Mouse (Mus musculus) megakaryocyte progenitor cell, adult 5-6 weeks (primary cell): Measurements from ENCODE around the gene Wdr70. TPM values are rescaled to one million over a fixed set of nuclear protein-coding genes. Genes with fewer than 3 reads are reported as not detected.
A peak's percentile ranks its signal among the peaks of the same experiment; 100 is the strongest.
"Not testable (repeated sequence)": the region's sequence is repeated elsewhere in the genome, so short reads cannot be mapped to it uniquely, and the experiment has no call there.

Source experiments
- ATAC-seq: replicated peaks from 2 replicates; pipeline ENCODE4 v1.8.0; 2016; ENCODE audit warnings: mild to moderate bottlenecking, moderate TSS enrichment, inconsistent platforms; ENCODE audit not compliant: poor library complexity
- total RNA-seq, 2 experiments: library from RNA; stranded (forward) in 1 of 2; stranded (reverse) in 1 of 2; fragments of 157-497, 149-512 nt in 1 of 2; fragments of 200-1000 nt in 1 of 2; gene quantifications; 2 replicates each; pipeline versions ENCODE4 v1.2.3 to v1.2.4; 2015 to 2017

Gene Wdr70
- total RNA-seq (2015) = 44.7 and 49.8 TPM in 2 replicates
- 40.1 and 45.4 TPM in 2 replicates for total RNA-seq (2017)

DNA sequence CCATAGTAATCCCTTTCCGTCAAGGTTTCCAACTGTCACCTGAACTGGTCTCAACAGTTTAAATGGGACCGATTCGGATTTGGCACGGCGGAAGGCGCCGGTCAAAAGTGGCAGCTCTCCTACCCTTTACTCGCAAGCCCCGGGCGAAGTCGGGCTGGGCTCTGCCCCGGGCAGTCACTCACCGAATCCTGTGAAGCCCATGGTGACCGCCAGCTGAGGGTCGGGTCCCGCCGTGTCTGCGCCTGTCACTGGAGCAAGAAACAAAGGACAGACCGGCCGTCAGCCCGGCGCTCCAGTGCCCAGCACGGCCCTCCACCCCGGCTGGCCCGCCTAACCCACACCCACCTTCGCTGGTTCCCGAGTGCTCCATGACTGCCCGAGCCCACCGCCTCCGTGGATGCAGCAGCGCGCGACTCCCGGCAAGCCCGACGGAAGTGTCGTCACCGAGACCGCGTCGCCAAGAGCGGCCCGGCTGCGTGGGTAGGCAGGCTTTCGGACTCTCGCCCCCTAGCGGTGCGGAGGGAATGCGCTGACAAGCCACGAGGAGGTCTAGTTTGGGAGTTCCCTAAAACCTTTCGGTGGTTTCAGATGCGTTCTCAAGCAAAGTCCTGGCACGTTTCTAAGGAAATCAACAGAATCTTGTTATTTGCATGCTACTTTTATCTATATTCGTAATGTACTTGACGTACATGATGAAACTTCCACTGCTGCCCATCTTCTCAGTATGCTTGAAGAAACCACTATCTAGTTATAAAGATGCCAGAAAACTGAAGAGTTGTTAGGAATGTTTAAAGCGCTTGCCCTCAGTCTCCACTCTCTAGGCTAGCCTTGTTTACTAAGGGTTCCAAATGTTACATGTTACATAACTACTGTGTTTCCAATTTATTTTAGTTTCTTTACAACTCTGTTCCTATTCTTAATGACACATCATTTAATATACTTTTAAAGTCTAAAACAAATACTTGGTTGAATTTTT lies at the start of gene Wdr70:
Wdr70 (minus strand) TSS at position 436 of the 976 bp plus-strand sequence.
- ATAC-seq = peak; percentile 98

DNA sequence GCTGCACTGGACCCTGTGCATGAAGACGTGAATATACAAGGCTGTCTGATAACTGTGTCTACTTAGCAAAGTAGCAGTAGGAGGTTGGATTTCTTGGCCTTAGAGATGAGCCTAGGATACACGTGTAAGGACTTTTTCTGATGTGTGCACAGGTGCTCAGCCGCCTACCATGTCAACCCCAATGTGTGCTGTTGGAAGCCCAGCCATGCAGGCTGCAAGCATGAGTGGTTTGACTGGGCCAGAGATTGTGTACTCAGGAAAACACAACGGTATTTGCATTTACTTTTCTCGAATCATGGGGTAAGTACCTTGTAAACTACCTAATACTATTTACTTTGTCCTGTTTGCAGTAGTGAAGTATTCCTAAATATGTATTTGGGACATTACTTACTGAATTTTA lies 36.6 kb upstream of the Wdr70 start:
- no peak for ATAC-seq

GRCm38 (mm10) chr15:8131761-8132160 lies 32.8 kb upstream of the Wdr70 start:
- 0 out of 2 replicates have a peak, but pooled peaks have one; percentile 48 for ATAC-seq

DNA sequence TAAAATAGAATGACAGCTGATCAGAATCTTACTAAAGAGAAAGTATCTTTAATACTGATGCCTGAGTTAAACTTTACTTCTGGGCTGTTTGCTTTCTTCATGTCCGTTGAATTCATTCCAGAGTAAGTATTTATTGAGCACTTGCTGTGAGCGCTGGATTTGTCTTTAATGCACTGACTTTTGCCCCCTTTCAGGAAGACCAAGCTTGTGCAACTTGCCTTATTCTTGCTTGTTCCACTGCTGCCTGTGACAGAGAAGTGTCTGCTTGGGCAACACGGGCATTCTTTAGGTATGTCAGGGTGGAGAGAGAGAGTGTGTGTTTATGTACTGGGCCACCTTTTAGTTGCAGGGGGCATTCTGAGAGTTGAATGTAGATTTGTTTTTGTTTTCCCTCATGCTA lies 32.3 kb upstream of the Wdr70 start:
- ATAC-seq = no peak

DNA sequence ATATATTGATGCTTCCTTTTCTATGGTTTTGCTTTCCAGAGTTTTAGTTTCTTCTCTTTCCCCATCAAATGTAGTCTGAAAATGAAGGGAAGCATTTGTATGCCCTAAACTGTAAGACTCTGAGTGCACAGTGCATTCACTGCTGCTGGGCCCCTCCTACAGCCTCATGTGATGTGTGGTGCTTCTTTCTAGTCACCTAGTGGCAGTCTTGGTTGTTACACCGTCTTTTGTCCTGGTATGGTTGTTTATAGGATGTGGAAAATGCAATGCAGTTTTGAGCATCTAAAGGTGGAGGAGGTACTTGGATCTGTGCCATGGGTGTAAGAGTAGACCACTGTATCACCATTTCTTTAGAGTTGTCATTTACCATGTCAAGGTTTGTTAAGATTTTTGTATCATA lies 30.3 kb upstream of the Wdr70 start:
- peak; percentile 69 for ATAC-seq

DNA sequence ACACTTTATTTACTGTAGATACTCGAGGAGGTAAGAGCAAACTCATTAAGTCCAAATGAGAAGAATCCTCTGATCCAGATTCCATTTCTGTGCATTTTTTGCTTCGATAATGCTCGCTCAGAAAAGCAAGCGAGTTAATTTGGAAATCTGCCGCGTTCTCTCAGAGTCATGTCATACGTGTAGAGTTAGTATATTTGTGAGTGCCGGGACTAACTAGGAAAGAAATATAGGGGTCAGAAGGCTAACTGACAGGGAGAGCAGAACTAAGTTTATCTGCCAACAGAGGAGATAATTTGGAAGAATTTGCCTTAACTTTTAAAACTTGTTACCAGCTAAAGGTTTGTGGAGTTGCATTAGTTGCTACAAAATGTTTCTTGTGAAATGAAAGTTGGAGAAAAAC lies 10.8 kb upstream of the Wdr70 start:
- no peak for ATAC-seq

DNA sequence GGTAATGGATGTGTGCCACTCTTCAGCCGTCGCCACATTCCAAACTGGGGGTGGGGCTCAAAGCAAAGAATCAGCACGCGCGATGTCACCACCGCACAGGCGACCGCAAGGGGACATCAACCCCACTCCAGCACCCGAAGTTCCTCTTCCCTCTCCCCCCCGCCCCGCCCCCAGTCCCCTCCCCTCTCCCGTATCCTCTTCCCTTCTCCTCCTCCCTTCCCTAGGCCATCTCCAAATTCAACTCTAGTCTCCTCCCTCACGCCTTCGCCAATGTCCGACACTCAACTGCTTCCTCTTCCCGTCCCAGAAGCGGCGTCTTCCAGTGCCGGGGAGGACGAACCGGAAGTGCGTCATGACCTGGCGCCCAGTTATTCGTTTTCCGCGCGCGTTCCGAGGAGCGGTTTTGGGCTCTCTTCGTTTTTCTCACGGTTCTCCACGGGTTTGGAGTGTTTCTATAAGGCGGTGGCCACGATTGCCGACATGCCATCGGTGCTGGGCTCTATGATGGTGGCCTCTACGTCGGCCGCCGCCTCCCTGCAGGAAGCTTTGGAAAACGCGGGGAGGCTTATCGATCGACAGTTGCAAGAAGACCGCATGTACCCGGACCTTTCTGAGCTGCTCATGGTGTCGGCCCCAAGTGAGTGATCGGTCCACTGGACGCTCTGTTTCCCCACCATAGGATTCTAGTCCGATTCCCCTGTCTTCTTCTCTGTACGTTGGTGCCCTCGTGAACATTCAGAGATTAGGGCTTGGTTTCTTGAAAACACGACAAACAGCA lies 10.1 kb upstream of the Wdr70 start, which contains the start of gene Nup155:
Nup155 (plus strand) TSS at position 308 of the 778 bp plus-strand sequence.
- peak; percentile 97 for ATAC-seq

GRCm38 (mm10) chr15:8108360-8108965 lies 9.5 kb upstream of the Wdr70 start:
- ATAC-seq = no peak

- ATAC-seq = not testable (repeated sequence)
Observed at GRCm38 (mm10) chr15:8101975-8102542, 3.0 kb upstream of the Wdr70 start.

- peak; percentile 83 for ATAC-seq
Observed at GRCm38 (mm10) chr15:8097853-8098252, 1.2 kb downstream of the Wdr70 start.

DNA sequence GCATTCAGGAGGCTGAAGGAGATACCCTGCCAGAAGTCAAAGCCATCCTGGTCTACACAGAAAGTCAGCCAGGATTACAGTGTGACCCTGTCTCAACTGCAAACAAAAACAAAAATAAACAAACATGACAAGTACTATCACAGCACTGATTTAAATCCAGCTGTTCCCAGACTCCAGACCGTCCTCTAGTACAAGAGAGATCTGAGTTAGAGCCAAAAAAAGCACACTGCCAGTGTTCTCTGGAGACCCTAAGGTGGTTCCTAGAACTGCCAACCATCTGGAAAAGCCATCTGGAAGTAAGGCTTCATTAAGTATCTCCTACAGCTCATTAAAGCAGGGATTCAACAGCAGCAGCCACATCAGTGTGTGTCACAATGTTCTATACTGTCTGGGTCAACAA lies 6.3 kb downstream of the Wdr70 start:
- not testable (repeated sequence) for ATAC-seq

DNA sequence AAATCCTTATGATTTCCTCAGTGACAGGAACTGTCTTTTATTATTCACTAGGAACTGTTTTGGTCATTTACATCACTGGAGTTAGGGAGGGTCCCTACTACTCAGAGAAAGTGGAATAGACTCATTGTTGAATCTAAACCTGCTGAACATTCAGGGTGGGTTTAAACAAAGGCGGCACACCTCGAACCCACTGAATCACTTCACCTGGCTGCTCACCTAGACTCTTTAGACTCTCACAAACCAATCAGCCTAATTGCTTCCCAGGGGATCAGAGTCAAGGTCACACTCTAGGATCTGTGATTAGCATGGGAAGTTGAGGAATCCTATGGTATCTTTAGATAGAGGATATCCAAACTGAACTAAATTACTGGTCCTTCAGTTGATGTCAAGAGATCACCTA lies 8.3 kb downstream of the Wdr70 start:
- ATAC-seq = no peak

GRCm38 (mm10) chr15:8088715-8089114 lies 10.3 kb downstream of the Wdr70 start:
- no peak for ATAC-seq

- ATAC-seq = no peak
Observed at GRCm38 (mm10) chr15:8087293-8087692, 11.7 kb downstream of the Wdr70 start.

DNA sequence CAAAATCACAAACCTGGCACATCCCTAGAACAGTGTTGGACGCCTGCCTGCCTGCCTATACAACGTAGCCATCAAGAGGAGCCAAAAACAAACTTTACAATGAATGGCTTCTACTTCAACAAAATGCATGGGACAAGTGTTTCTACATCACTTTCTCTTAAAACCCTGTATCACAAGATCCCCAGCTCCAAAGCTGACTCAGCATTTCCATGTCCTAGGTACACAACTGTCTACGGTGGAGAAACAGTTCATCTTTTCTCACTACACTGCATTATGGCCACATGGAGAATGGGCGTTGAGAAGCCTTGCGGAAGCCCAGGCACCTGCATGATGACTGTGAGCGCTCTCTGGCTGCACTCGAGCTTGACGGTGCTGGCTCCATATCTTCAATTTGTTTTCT lies 16.9 kb downstream of the Wdr70 start:
- ATAC-seq = no peak

- ATAC-seq = not testable (repeated sequence)
Observed at GRCm38 (mm10) chr15:8073159-8073558, 25.9 kb downstream of the Wdr70 start.

DNA sequence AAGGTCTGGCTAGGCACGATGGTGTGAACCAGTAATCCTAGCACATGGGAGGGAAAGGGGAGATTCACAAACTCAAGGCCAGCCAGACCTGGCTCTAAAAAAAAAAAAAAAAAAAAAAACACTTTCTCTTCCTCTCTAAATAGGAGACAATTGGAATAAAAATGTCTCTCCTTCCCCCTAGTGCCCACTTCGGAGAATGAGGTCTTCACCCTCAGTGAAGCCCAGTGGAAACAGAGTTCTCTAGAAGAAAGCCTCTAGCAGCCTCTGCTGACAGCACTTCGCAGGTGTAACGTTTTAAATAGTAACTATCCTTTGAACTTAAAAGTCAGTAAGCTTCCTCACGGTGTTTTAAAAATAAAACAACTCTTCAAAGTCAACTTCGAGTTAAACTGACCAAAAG lies 33.8 kb downstream of the Wdr70 start:
- ATAC-seq = no peak

DNA sequence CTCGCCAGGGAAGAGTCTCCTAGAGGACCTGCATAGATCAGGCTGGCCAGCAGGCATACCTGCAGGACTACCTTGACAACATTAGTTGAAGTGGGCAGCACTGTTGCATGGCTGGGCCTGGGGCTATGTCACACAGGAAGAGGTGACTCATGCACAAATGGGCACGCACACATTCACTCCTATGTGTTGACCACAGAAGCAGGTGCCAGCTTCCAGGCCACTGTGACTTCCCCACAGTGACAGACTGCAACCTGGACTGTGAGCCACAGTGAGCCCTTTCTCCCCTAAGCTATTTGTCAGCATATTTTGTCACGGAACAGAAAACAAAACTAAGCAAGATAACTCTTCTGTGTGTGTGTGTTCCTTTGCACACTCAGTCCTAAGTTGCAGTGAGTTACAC lies 47.8 kb downstream of the Wdr70 start:
- ATAC-seq = no peak

GRCm38 (mm10) chr15:8039834-8040233 lies 59.2 kb downstream of the Wdr70 start:
- no peak for ATAC-seq

- peak; percentile 82 for ATAC-seq
Observed at GRCm38 (mm10) chr15:8038457-8038856, 60.6 kb downstream of the Wdr70 start.

DNA sequence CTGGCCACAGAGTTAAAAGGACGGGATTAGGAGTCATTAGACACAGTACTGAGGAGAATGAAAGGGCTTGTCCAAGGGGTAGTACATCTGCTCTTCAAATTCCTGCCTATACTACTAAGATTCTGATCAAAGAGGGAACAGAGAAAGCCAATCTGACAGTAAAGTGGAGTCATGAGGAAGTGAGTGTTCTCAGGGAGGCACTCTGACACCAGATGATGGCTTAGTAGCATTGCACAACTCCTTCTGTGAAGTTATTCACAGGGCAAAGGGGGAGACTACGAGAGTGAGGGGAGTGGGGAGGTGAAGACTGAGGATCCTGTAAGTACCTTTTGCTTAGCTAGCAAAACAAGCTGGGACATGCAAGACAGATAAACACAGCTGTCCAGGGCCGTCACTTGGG lies 61.2 kb downstream of the Wdr70 start:
- ATAC-seq = peak; percentile 93
